Comparison of ENCODE assay signal across 8 mouse cellular contexts in genomic region chr2:127584436-127584858, GRCm38 (mm10). TPM values are rescaled to one million over a fixed set of nuclear protein-coding genes. Genes with fewer than 3 reads are reported as not detected.
DNase-seq lines count a peak whose midpoint lies in the region; ATAC-seq and TF ChIP-seq lines count a peak whose summit lies in the region.

No protein-coding gene starts in this region.

- TF ChIP-seq POLR2A in testis, adult 2 months (IDR thresholded peaks at IDR 0.05; ENCODE audit: control insufficient read depth, low read depth, low read length): peak; percentile 57; the same call in 1 of the 2 replicates

- H3K27me3 ChIP-seq in E14TG2a.4 (ENCODE audit: insufficient read depth, low read length): peaks cover 3% of the 10 kb centered on the region
- H3K27me3 ChIP-seq in forebrain, embryonic 12.5 days: no peaks in the 10 kb centered on the region
- no peaks in the 10 kb centered on the region for H3K27me3 ChIP-seq in heart, postnatal 0 days (ENCODE audit: control insufficient read depth, insufficient read depth, low read length)
- H3K27me3 ChIP-seq in liver, embryonic 16.5 days (ENCODE audit: control insufficient read depth, insufficient read depth, low read depth, low read length): no peaks in the 10 kb centered on the region
- no peaks in the 10 kb centered on the region for H3K27me3 ChIP-seq in neural tube, embryonic 13.5 days
- no peaks in the 10 kb centered on the region for H3K27me3 ChIP-seq in testis, adult 2 months (ENCODE audit: control insufficient read depth, insufficient read depth, low read length)

- peaks cover 38% of the 10 kb centered on the region for H3K4me1 ChIP-seq in E14TG2a.4 (replicated peaks; ENCODE audit: low read depth, low read length)
- H3K4me1 ChIP-seq in forebrain, embryonic 12.5 days: peaks cover 26% of the 10 kb centered on the region
- H3K4me1 ChIP-seq in heart, postnatal 0 days (ENCODE audit: control insufficient read depth, insufficient read depth): peaks cover 17% of the 10 kb centered on the region
- H3K4me1 ChIP-seq in liver, embryonic 16.5 days (ENCODE audit: control insufficient read depth, low read depth, low read length): peaks cover 29% of the 10 kb centered on the region
- H3K4me1 ChIP-seq in neural tube, embryonic 13.5 days (replicated peaks): peaks cover 34% of the 10 kb centered on the region
- H3K4me1 ChIP-seq in testis, adult 2 months (ENCODE audit: control insufficient read depth, insufficient read depth, low read length): peaks cover 8% of the 10 kb centered on the region

- ATAC-seq in forebrain, embryonic 12.5 days (ENCODE audit: low FRiP score): peak; percentile 85
- peak; percentile 86 for ATAC-seq in heart, postnatal 0 days (ENCODE audit: insufficient read depth, low read depth)
- peak; percentile 74 for ATAC-seq in liver, embryonic 16.5 days (ENCODE audit: low read depth)
- ATAC-seq in neural tube, embryonic 13.5 days (ENCODE audit: low read depth): peak; percentile 83

- TF ChIP-seq CTCF in E14TG2a.4 (conservative IDR thresholded peaks at IDR 0.05; ENCODE audit: low read length): no peak
- TF ChIP-seq CTCF in heart, postnatal 0 days (IDR thresholded peaks at IDR 0.05; ENCODE audit: low read depth): 0 out of 2 replicates have a peak, but pooled peaks have one; percentile 1
- no peak for TF ChIP-seq CTCF in testis, adult 2 months (IDR thresholded peaks at IDR 0.05; ENCODE audit: control insufficient read depth, insufficient read depth, insufficient replicate concordance, low read depth, low read length)

- no peaks in the 10 kb centered on the region for H3K9me3 ChIP-seq in E14TG2a.4 (ENCODE audit: low read length)
- H3K9me3 ChIP-seq in forebrain, embryonic 12.5 days: no peaks in the 10 kb centered on the region
- no peaks in the 10 kb centered on the region for H3K9me3 ChIP-seq in heart, postnatal 0 days (replicated peaks; ENCODE audit: control insufficient read depth, low read length)
- H3K9me3 ChIP-seq in liver, embryonic 16.5 days (replicated peaks; ENCODE audit: control insufficient read depth, low read length): no peaks in the 10 kb centered on the region
- H3K9me3 ChIP-seq in neural tube, embryonic 13.5 days: no peaks in the 10 kb centered on the region

- no peak for TF ChIP-seq EP300 in heart, postnatal 0 days (IDR thresholded peaks at IDR 0.05; ENCODE audit: low read depth)

- under 1% methylated on average over 24 of the region's 24 CpGs for WGBS in forebrain, embryonic 12.5 days
- WGBS in heart, postnatal 0 days: under 1% methylated on average over 24 of the region's 24 CpGs
- under 1% methylated on average over 24 of the region's 24 CpGs for WGBS in liver, embryonic 16.5 days (ENCODE audit: insufficient replicate concordance)
- under 1% methylated on average over 24 of the region's 24 CpGs for WGBS in neural tube, embryonic 13.5 days

- H3K9ac ChIP-seq in forebrain, embryonic 12.5 days: peak overlapping the region; percentile 71
- peak overlapping the region; percentile 59 for H3K9ac ChIP-seq in heart, postnatal 0 days (replicated peaks; ENCODE audit: low read depth, low read length)
- H3K9ac ChIP-seq in liver, embryonic 16.5 days (ENCODE audit: low read depth, low read length): peak overlapping the region; percentile 74
- H3K9ac ChIP-seq in neural tube, embryonic 13.5 days: peak overlapping the region; percentile 86

- no peak overlapping the region for H3K27ac ChIP-seq in forebrain, embryonic 12.5 days
- no peak overlapping the region for H3K27ac ChIP-seq in heart, postnatal 0 days (ENCODE audit: low read depth)
- no peak overlapping the region for H3K27ac ChIP-seq in liver, embryonic 16.5 days (ENCODE audit: low read length)
- H3K27ac ChIP-seq in neural tube, embryonic 13.5 days (replicated peaks): no peak overlapping the region
- H3K27ac ChIP-seq in testis, adult 2 months (ENCODE audit: control insufficient read depth, insufficient read depth, low read depth, low read length): no peak overlapping the region

- peaks cover 19% of the 10 kb centered on the region for H3K36me3 ChIP-seq in E14TG2a.4 (ENCODE audit: insufficient read depth, low read length)
- H3K36me3 ChIP-seq in forebrain, embryonic 12.5 days (replicated peaks): peaks cover 11% of the 10 kb centered on the region; the same call in 1 of the 2 replicates
- 0 out of 2 replicates have a peak, but pooled peaks cover 3% of the 10 kb centered on the region for H3K36me3 ChIP-seq in heart, postnatal 0 days (replicated peaks; ENCODE audit: control insufficient read depth, insufficient read depth, low read length)
- no peaks in the 10 kb centered on the region for H3K36me3 ChIP-seq in liver, embryonic 16.5 days (ENCODE audit: control insufficient read depth, insufficient read depth)
- peaks cover 13% of the 10 kb centered on the region for H3K36me3 ChIP-seq in neural tube, embryonic 13.5 days
- no peaks in the 10 kb centered on the region for H3K36me3 ChIP-seq in testis, adult 2 months (ENCODE audit: control insufficient read depth, insufficient read depth, low read length)

- peak; percentile 92 for DNase-seq in c-Kit-positive CD71-positive TER-119-positive erythroid progenitor cells, embryonic 14.5 days (ENCODE audit: low spot score)
- DNase-seq in heart, postnatal 0 days (ENCODE audit: low spot score): peak; percentile 94
- DNase-seq in kidney, postnatal 4 days: peak; percentile 93 to 96

- peak overlapping the region; percentile 79 for H3K4me2 ChIP-seq in forebrain, embryonic 12.5 days
- H3K4me2 ChIP-seq in heart, postnatal 0 days (ENCODE audit: low read depth, low read length): peak overlapping the region; percentile 94
- peak overlapping the region; percentile 93 for H3K4me2 ChIP-seq in liver, embryonic 16.5 days (ENCODE audit: low read depth, low read length)
- H3K4me2 ChIP-seq in neural tube, embryonic 13.5 days: peak overlapping the region; percentile 91

- H3K4me3 ChIP-seq in E14TG2a.4 (replicated peaks; ENCODE audit: low read length): peak overlapping the region; percentile 85
- H3K4me3 ChIP-seq in forebrain, embryonic 12.5 days (replicated peaks): peak overlapping the region; percentile 68
- H3K4me3 ChIP-seq in heart, postnatal 0 days (ENCODE audit: low read depth, low read length): peak overlapping the region; percentile 69
- peak overlapping the region; percentile 72 for H3K4me3 ChIP-seq in liver, embryonic 16.5 days (ENCODE audit: low read depth, low read length)
- H3K4me3 ChIP-seq in neural tube, embryonic 13.5 days: peak overlapping the region; percentile 58
- H3K4me3 ChIP-seq in testis, adult 2 months (ENCODE audit: control insufficient read depth, low read depth, low read length): peak overlapping the region; percentile 88

RNA-seq across cellular contexts. Expression of gene Zfp661, which starts 2.4 kb away (rescaled TPM):
- polyA plus RNA-seq in forebrain, embryonic 12.5 days (2016; fragmentation: Nextera tagmentation; extraction: Ambion mirVana): 8.0 and 8.4 TPM in 2 replicates
- 0.69 and 3.6 TPM in 2 replicates for total RNA-seq in heart, postnatal 0 days (2014; rRNA removed; ENCODE audit: low replicate concordance)
- polyA plus RNA-seq in heart, postnatal 0 days (2015; fragmentation: Nextera tagmentation; extraction: Ambion mirVana): 1.4 and 1.6 TPM in 2 replicates
- polyA plus RNA-seq in liver, embryonic 16.5 days (2015; fragmentation: Nextera tagmentation; extraction: Ambion mirVana): 1.0 and 1.1 TPM in 2 replicates
- 8.3 and 9.5 TPM in 2 replicates for polyA plus RNA-seq in neural tube, embryonic 13.5 days (2015; fragmentation: Nextera tagmentation; extraction: Ambion mirVana)
- 5.6 and 6.0 TPM in 2 replicates for polyA plus RNA-seq in testis, adult 2 months (2012; rRNA removed)

RNA-seq across cellular contexts. Expression of gene Mrps5, which starts 2.6 kb away (rescaled TPM):
- 175 and 179 TPM in 2 replicates for polyA plus RNA-seq in forebrain, embryonic 12.5 days (2016; fragmentation: Nextera tagmentation; extraction: Ambion mirVana)
- total RNA-seq in heart, postnatal 0 days (2014; rRNA removed; ENCODE audit: low replicate concordance): 48.8 and 109 TPM in 2 replicates
- 150 and 156 TPM in 2 replicates for polyA plus RNA-seq in heart, postnatal 0 days (2015; fragmentation: Nextera tagmentation; extraction: Ambion mirVana)
- polyA plus RNA-seq in liver, embryonic 16.5 days (2015; fragmentation: Nextera tagmentation; extraction: Ambion mirVana): 65.0 and 72.5 TPM in 2 replicates
- polyA plus RNA-seq in neural tube, embryonic 13.5 days (2015; fragmentation: Nextera tagmentation; extraction: Ambion mirVana): 126 and 131 TPM in 2 replicates
- polyA plus RNA-seq in testis, adult 2 months (2012; rRNA removed): 32.6 and 33.8 TPM in 2 replicates

RNA-seq across cellular contexts. Expression of gene Prom2, which starts 43.2 kb away (rescaled TPM):
- 0.26 and 0.41 TPM in 2 replicates for polyA plus RNA-seq in forebrain, embryonic 12.5 days (2016; fragmentation: Nextera tagmentation; extraction: Ambion mirVana)
- 0.04 and 6.0 TPM in 2 replicates for total RNA-seq in heart, postnatal 0 days (2014; rRNA removed; ENCODE audit: low replicate concordance)
- 0.03 and 0.08 TPM in 2 replicates for polyA plus RNA-seq in heart, postnatal 0 days (2015; fragmentation: Nextera tagmentation; extraction: Ambion mirVana)
- polyA plus RNA-seq in liver, embryonic 16.5 days (2015; fragmentation: Nextera tagmentation; extraction: Ambion mirVana): 0.05 TPM in 1 of 2 replicates, not detected in the other
- not detected in 2 replicates for polyA plus RNA-seq in neural tube, embryonic 13.5 days (2015; fragmentation: Nextera tagmentation; extraction: Ambion mirVana)
- polyA plus RNA-seq in testis, adult 2 months (2012; rRNA removed): 0.09 and 20.7 TPM in 2 replicates
